Mouse (Mus musculus) Patski (cell line): ENCODE data around the gene Dcakd. TPM values are rescaled to one million over a fixed set of nuclear protein-coding genes. Genes with fewer than 3 reads are reported as not detected.

Source experiments
- ATAC-seq: fragments of 100-300 bp; one replicate; pipeline ENCODE4 v1.8.0; 2021
- CTCF ChIA-PET: fragments of 350-600 bp; sonication (Branson Sonifier 250); formaldehyde crosslinking; loops from one replicate; lab custom pipeline; 2022; ENCODE audit warnings: inconsistent platforms; lab: Charles Lee
- POLR2A ChIA-PET: fragments of 350-600 bp; sonication (Branson Sonifier 250); formaldehyde crosslinking; loops from one replicate; lab custom pipeline; 2022; ENCODE audit warnings: antibody characterized with exemption, inconsistent platforms; lab: Charles Lee
- DNase-seq: peaks from one replicate; pipeline ENCODE4 v3.0.0-alpha.2; 2011; ENCODE audit warnings: low read depth, low spot score
- H3K27me3 ChIP-seq: fragments of 371-371 bp; one replicate; pipeline ENCODE4 v1.5.1; 2021
- CTCF ChIP-seq: fragments of 100-300 bp; IDR thresholded peaks from one replicate; pipeline ENCODE4 v1.5.1; 2021
- in situ Hi-C: fragments of 300-500 bp; cut with MboI; formaldehyde crosslinking; loops from 3 replicates; pipeline ENCODE4 v1.11.1; 2018; ENCODE audit warnings: low pct_unique_long_range_greater_than_20kb, mixed read lengths
- polyA plus RNA-seq: library from polyadenylated mRNA; unstranded; gene quantifications from one replicate; pipeline ENCODE4 v1.2.3, GENCODE M21; 2021

Dcakd gene
- polyA plus RNA-seq, 1 experiment from 2014 or later, result 60.6 TPM

- no peak for TF ChIP-seq CTCF
- no peaks in the 10 kb centered on the region for H3K27me3 ChIP-seq
- ATAC-seq, result no peak
- in situ Hi-C loops, result loop anchor here (25.0 kb wide), 1 partner anchor 236 kb away; the partner anchor contains the start of gene Adam11
- DNase-seq, result no peak
- POLR2A ChIA-PET, result interaction anchor here (0.9 kb wide), 1 partner anchor 110 kb away, joined by 3 read pairs; no protein-coding TSS in a partner anchor
- CTCF ChIA-PET, result interaction anchor here (1.7 kb wide), 1 partner anchor 66 kb away, joined by 4 read pairs; no protein-coding TSS in a partner anchor
These were observed 29.4 kb downstream of the Dcakd start for GRCm38 (mm10) chr11:102998577-102999316.

- no peak for TF ChIP-seq CTCF
- DNase-seq (no peak), ATAC-seq (no peak)
- in situ Hi-C loops, result loop anchor here (25.0 kb wide), 1 partner anchor 236 kb away; the partner anchor contains the start of gene Adam11
- CTCF ChIA-PET, result interaction anchor here (0.5 kb wide), 1 partner anchor 74 kb away, joined by 3 read pairs; no protein-coding TSS in a partner anchor
- POLR2A ChIA-PET, result interaction anchor here (0.9 kb wide), 1 partner anchor 109 kb away, joined by 3 read pairs; no protein-coding TSS in a partner anchor
- H3K27me3 ChIP-seq, result no peaks in the 10 kb centered on the region
These were observed 29.9 kb downstream of the Dcakd start for GRCm38 (mm10) chr11:102998254-102998576.

GRCm38 (mm10) chr11:102996991-102997770 is 31.0 kb downstream of the Dcakd start:
- POLR2A ChIA-PET, result no interaction called here
- DNase-seq (no peak), ATAC-seq (no peak)
- no peaks in the 10 kb centered on the region for H3K27me3 ChIP-seq
- in situ Hi-C loops, result loop anchor here (25.0 kb wide), 1 partner anchor 235 kb away; the partner anchor contains the start of gene Adam11
- no peak for TF ChIP-seq CTCF
- CTCF ChIA-PET, result no interaction called here

- no peak for TF ChIP-seq CTCF
- CTCF ChIA-PET, result interaction anchor here (1.0 kb wide), 1 partner anchor 96 kb away, joined by 5 read pairs; the partner anchor contains the start of gene Gfap
- H3K27me3 ChIP-seq, result no peaks in the 10 kb centered on the region
- in situ Hi-C loops, result loop anchor here (25.0 kb wide), 1 partner anchor 234 kb away; the partner anchor contains the start of gene Adam11
- POLR2A ChIA-PET, result no interaction called here
- DNase-seq (no peak), ATAC-seq (no peak)
These were observed 31.7 kb downstream of the Dcakd start for GRCm38 (mm10) chr11:102996385-102996784.

GRCm38 (mm10) chr11:102994952-102995351 is 33.2 kb downstream of the Dcakd start:
- DNase-seq (no peak), ATAC-seq (no peak)
- CTCF ChIA-PET, result no interaction called here
- in situ Hi-C loops, result loop anchor here (5.0 to 25.0 kb wide), 2 partner anchors 98 to 233 kb away; partner anchors contain the start of gene Adam11
- no peak for TF ChIP-seq CTCF
- POLR2A ChIA-PET, result interaction anchor here (0.8 kb wide), 1 partner anchor 64 kb away, joined by 3 read pairs; no protein-coding TSS in a partner anchor
- no peaks in the 10 kb centered on the region for H3K27me3 ChIP-seq

- no peak for TF ChIP-seq CTCF
- ChIA-PET CTCF (interaction anchor here (0.7 to 2.7 kb wide), 11 partner anchors 10 to 98 kb away, joined by 3 to 30 read pairs (median 3); partner anchors contain the start of gene Gfap), POLR2A (no interaction called here)
- in situ Hi-C loops, result loop anchor here (5.0 to 25.0 kb wide), 2 partner anchors 96 to 231 kb away; partner anchors contain the start of gene Adam11
- ATAC-seq (no peak), DNase-seq (no peak)
- no peaks in the 10 kb centered on the region for H3K27me3 ChIP-seq
These were observed 34.6 kb downstream of the Dcakd start for GRCm38 (mm10) chr11:102993420-102994029.

- no peak for DNase-seq
- in situ Hi-C loops, result loop anchor here (5.0 to 25.0 kb wide), 2 partner anchors 96 to 231 kb away; partner anchors contain the start of gene Adam11
- ChIA-PET POLR2A (no interaction called here), CTCF (interaction anchor here (0.7 to 2.7 kb wide), 11 partner anchors 10 to 97 kb away, joined by 3 to 30 read pairs (median 3); partner anchors contain the start of gene Gfap)
- no peaks in the 10 kb centered on the region for H3K27me3 ChIP-seq
- no peak for TF ChIP-seq CTCF
- ATAC-seq, result no peak
These were observed 35.2 kb downstream of the Dcakd start for GRCm38 (mm10) chr11:102992940-102993339.

- in situ Hi-C loops, result loop anchor here (5.0 to 25.0 kb wide), 2 partner anchors 94 to 229 kb away; partner anchors contain the start of gene Adam11
- TF ChIP-seq CTCF, result no peak
- ATAC-seq, result no peak
- DNase-seq, result no peak
- POLR2A ChIA-PET, result no interaction called here
- H3K27me3 ChIP-seq, result no peaks in the 10 kb centered on the region
- CTCF ChIA-PET, result interaction anchor here (0.8 to 2.7 kb wide), 3 partner anchors 14 to 96 kb away, joined by 3 to 30 read pairs (median 4); partner anchors contain the start of gene Gfap
These were observed 36.5 kb downstream of the Dcakd start for GRCm38 (mm10) chr11:102991681-102992080.

GRCm38 (mm10) chr11:102990152-102990663 is 37.9 kb downstream of the Dcakd start:
- in situ Hi-C loops, result loop anchor here (5.0 to 25.0 kb wide), 2 partner anchors 93 to 228 kb away; partner anchors contain the start of gene Adam11
- ChIA-PET CTCF (interaction anchor here (0.8 to 1.9 kb wide), 2 partner anchors 67 to 88 kb away, joined by 3 to 7 read pairs; no protein-coding TSS in a partner anchor), POLR2A (no interaction called here)
- ATAC-seq, result no peak
- DNase-seq, result no peak
- no peaks in the 10 kb centered on the region for H3K27me3 ChIP-seq
- TF ChIP-seq CTCF, result peak; percentile 86
